Mouse (Mus musculus) heart, postnatal 0 days (tissue): Measurements from ENCODE around the gene Adra2a.

Experiments
- CTCF ChIP-seq: IDR thresholded peaks from 2 replicates; pipeline ENCODE4 v1.5.1; 2016; ENCODE audit warnings: antibody characterized with exemption, control low read depth, low read depth
- EP300 ChIP-seq: IDR thresholded peaks from 2 replicates; pipeline ENCODE4 v1.6.1; 2016; ENCODE audit warnings: antibody characterized with exemption, low read depth

DNA sequence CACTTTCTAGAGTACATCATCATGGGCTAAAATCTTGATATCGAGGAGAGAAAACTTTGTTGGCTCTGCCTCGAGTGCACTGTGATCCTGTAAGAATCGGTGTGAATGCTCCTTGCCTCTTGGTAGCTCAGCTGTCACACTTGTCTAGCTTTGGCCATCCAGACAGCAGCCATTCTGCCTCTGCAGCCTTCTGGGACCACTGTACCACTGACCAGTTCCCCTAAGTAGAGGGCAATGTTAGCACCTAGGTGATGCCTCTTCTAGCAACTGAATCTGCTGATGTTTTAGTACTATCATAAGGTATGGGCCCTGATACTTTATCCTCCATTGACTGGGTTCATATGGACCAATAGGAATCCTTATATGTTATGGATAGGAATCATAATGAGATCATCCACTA is 54.4 kb downstream of the Adra2a start:
- no peak for TF ChIP-seq EP300
- no peak for TF ChIP-seq CTCF
